Mouse (Mus musculus): ENCODE data around the gene Blcap. TPM values are rescaled to one million over a fixed set of nuclear protein-coding genes. Genes with fewer than 3 reads are reported as not detected.
A peak's percentile ranks its signal among the peaks of the same experiment; 100 is the strongest.

Gene Blcap
- polyA plus RNA-seq, 1 experiment, result 30.8 TPM

- Histone ChIP-seq H3K27me3 (ENCODE audit: control insufficient read depth, insufficient read depth, low read length) (no peaks in the 10 kb centered on the region), H3K4me3 (ENCODE audit: low read depth, low read length) (no peak overlapping the region), H3K4me1 (ENCODE audit: control insufficient read depth, insufficient read depth, insufficient read length, low read length) (no peaks in the 10 kb centered on the region), H3K36me3 (ENCODE audit: control insufficient read depth, insufficient read depth, low read length) (no peaks in the 10 kb centered on the region), H3K27ac (ENCODE audit: insufficient read depth, low read depth, low read length) (no peak overlapping the region)
- 69% methylated on average over 7 of the region's 7 CpGs for WGBS
- TF ChIP-seq POLR2A (IDR thresholded peaks at IDR 0.05; ENCODE audit: low read depth, low read length) (no peak), CTCF (IDR thresholded peaks at IDR 0.05; ENCODE audit: extremely low read depth, insufficient read length, insufficient replicate concordance, low read depth, low read length) (no peak)
These were observed 52.6 kb downstream of the Blcap start for GRCm38 (mm10) chr2:157518451-157518850.

GRCm38 (mm10) chr2:157517526-157517925 lies 53.5 kb downstream of the Blcap start:
- WGBS, result 54% methylated on average over 6 of the region's 6 CpGs
- Histone ChIP-seq H3K4me3 (ENCODE audit: low read depth, low read length) (no peak overlapping the region), H3K36me3 (ENCODE audit: control insufficient read depth, insufficient read depth, low read length) (no peaks in the 10 kb centered on the region), H3K27ac (ENCODE audit: insufficient read depth, low read depth, low read length) (no peak overlapping the region), H3K4me1 (ENCODE audit: control insufficient read depth, insufficient read depth, insufficient read length, low read length) (no peaks in the 10 kb centered on the region), H3K27me3 (ENCODE audit: control insufficient read depth, insufficient read depth, low read length) (no peaks in the 10 kb centered on the region)
- no peak for TF ChIP-seq POLR2A (IDR thresholded peaks at IDR 0.05; ENCODE audit: low read depth, low read length)
- TF ChIP-seq CTCF (IDR thresholded peaks at IDR 0.05; ENCODE audit: extremely low read depth, insufficient read length, insufficient replicate concordance, low read depth, low read length), result no peak

- peaks cover 8% of the 10 kb centered on the region for H3K4me1 ChIP-seq (ENCODE audit: control insufficient read depth, insufficient read depth, insufficient read length, low read length)
- 40% methylated on average over 4 of the region's 4 CpGs for WGBS
- H3K27ac ChIP-seq (ENCODE audit: insufficient read depth, low read depth, low read length), result no peak overlapping the region
- no peaks in the 10 kb centered on the region for H3K36me3 ChIP-seq (ENCODE audit: control insufficient read depth, insufficient read depth, low read length)
- no peak overlapping the region for H3K4me3 ChIP-seq (ENCODE audit: low read depth, low read length)
- no peaks in the 10 kb centered on the region for H3K27me3 ChIP-seq (ENCODE audit: control insufficient read depth, insufficient read depth, low read length)
- no peak for TF ChIP-seq CTCF (IDR thresholded peaks at IDR 0.05; ENCODE audit: extremely low read depth, insufficient read length, insufficient replicate concordance, low read depth, low read length)
- TF ChIP-seq POLR2A (IDR thresholded peaks at IDR 0.05; ENCODE audit: low read depth, low read length), result no peak
These were observed 56.7 kb downstream of the Blcap start for GRCm38 (mm10) chr2:157514353-157514752.

GRCm38 (mm10) chr2:157513737-157514208 lies 57.3 kb downstream of the Blcap start:
- 61% methylated on average over 9 of the region's 9 CpGs for WGBS
- Histone ChIP-seq H3K4me3 (ENCODE audit: low read depth, low read length) (no peak overlapping the region), H3K4me1 (ENCODE audit: control insufficient read depth, insufficient read depth, insufficient read length, low read length) (peaks cover 10% of the 10 kb centered on the region), H3K36me3 (ENCODE audit: control insufficient read depth, insufficient read depth, low read length) (no peaks in the 10 kb centered on the region), H3K27me3 (ENCODE audit: control insufficient read depth, insufficient read depth, low read length) (no peaks in the 10 kb centered on the region), H3K27ac (ENCODE audit: insufficient read depth, low read depth, low read length) (no peak overlapping the region)
- TF ChIP-seq POLR2A (IDR thresholded peaks at IDR 0.05; ENCODE audit: low read depth, low read length) (no peak), CTCF (IDR thresholded peaks at IDR 0.05; ENCODE audit: extremely low read depth, insufficient read length, insufficient replicate concordance, low read depth, low read length) (no peak)

GRCm38 (mm10) chr2:157512859-157513258 lies 58.2 kb downstream of the Blcap start:
- H3K27ac ChIP-seq (ENCODE audit: insufficient read depth, low read depth, low read length), result no peak overlapping the region
- no peak overlapping the region for H3K4me3 ChIP-seq (ENCODE audit: low read depth, low read length)
- 89% methylated on average over 9 of the region's 9 CpGs for WGBS
- H3K4me1 ChIP-seq (ENCODE audit: control insufficient read depth, insufficient read depth, insufficient read length, low read length), result peaks cover 15% of the 10 kb centered on the region
- H3K36me3 ChIP-seq (ENCODE audit: control insufficient read depth, insufficient read depth, low read length), result no peaks in the 10 kb centered on the region
- no peaks in the 10 kb centered on the region for H3K27me3 ChIP-seq (ENCODE audit: control insufficient read depth, insufficient read depth, low read length)
- TF ChIP-seq CTCF (IDR thresholded peaks at IDR 0.05; ENCODE audit: extremely low read depth, insufficient read length, insufficient replicate concordance, low read depth, low read length) (no peak), POLR2A (IDR thresholded peaks at IDR 0.05; ENCODE audit: low read depth, low read length) (no peak)

GRCm38 (mm10) chr2:157510031-157510430 lies 61.0 kb downstream of the Blcap start:
- H3K27ac ChIP-seq (ENCODE audit: insufficient read depth, low read depth, low read length), result peak overlapping the region; percentile 97; the same call in 1 of the 2 replicates
- H3K36me3 ChIP-seq (ENCODE audit: control insufficient read depth, insufficient read depth, low read length), result no peaks in the 10 kb centered on the region
- WGBS, result 36% methylated on average over 4 of the region's 4 CpGs
- no peak overlapping the region for H3K4me3 ChIP-seq (ENCODE audit: low read depth, low read length)
- peaks cover 15% of the 10 kb centered on the region for H3K4me1 ChIP-seq (ENCODE audit: control insufficient read depth, insufficient read depth, insufficient read length, low read length)
- no peak for TF ChIP-seq POLR2A (IDR thresholded peaks at IDR 0.05; ENCODE audit: low read depth, low read length)
- H3K27me3 ChIP-seq (ENCODE audit: control insufficient read depth, insufficient read depth, low read length), result no peaks in the 10 kb centered on the region

- 31% methylated on average over 5 of the region's 5 CpGs for WGBS
- H3K36me3 ChIP-seq (ENCODE audit: control insufficient read depth, insufficient read depth, low read length), result no peaks in the 10 kb centered on the region
- no peak overlapping the region for H3K4me3 ChIP-seq (ENCODE audit: low read depth, low read length)
- peaks cover 15% of the 10 kb centered on the region for H3K4me1 ChIP-seq (ENCODE audit: control insufficient read depth, insufficient read depth, insufficient read length, low read length)
- H3K27me3 ChIP-seq (ENCODE audit: control insufficient read depth, insufficient read depth, low read length), result no peaks in the 10 kb centered on the region
- TF ChIP-seq CTCF (IDR thresholded peaks at IDR 0.05; ENCODE audit: extremely low read depth, insufficient read length, insufficient replicate concordance, low read depth, low read length), result no peak
- no peak for TF ChIP-seq POLR2A (IDR thresholded peaks at IDR 0.05; ENCODE audit: low read depth, low read length)
- H3K27ac ChIP-seq (ENCODE audit: insufficient read depth, low read depth, low read length), result peak overlapping the region; percentile 97
These were observed 61.9 kb downstream of the Blcap start for GRCm38 (mm10) chr2:157509182-157509581.

GRCm38 (mm10) chr2:157506779-157507178 lies 64.3 kb downstream of the Blcap start:
- Histone ChIP-seq H3K4me1 (ENCODE audit: control insufficient read depth, insufficient read depth, insufficient read length, low read length) (peaks cover 20% of the 10 kb centered on the region), H3K27me3 (ENCODE audit: control insufficient read depth, insufficient read depth, low read length) (no peaks in the 10 kb centered on the region), H3K4me3 (ENCODE audit: low read depth, low read length) (no peak overlapping the region), H3K27ac (ENCODE audit: insufficient read depth, low read depth, low read length) (no peak overlapping the region), H3K36me3 (ENCODE audit: control insufficient read depth, insufficient read depth, low read length) (no peaks in the 10 kb centered on the region)
- WGBS, result 35% methylated on average over 14 of the region's 14 CpGs
- TF ChIP-seq CTCF (IDR thresholded peaks at IDR 0.05; ENCODE audit: extremely low read depth, insufficient read length, insufficient replicate concordance, low read depth, low read length) (no peak), POLR2A (IDR thresholded peaks at IDR 0.05; ENCODE audit: low read depth, low read length) (no peak)

Other genes starting within 250 kb of the Blcap start
- 0.33 TPM in 1 of 2 replicates, not detected in the other for gene Ghrh, start 223.8 kb downstream of the Blcap start, polyA plus RNA-seq (2012; rRNA removed)
- gene Manbal, start 203.7 kb downstream of the Blcap start, polyA plus RNA-seq (2012; rRNA removed), result 20.1 and 47.5 TPM in 2 replicates
- 65.9 and 161 TPM in 2 replicates for gene Src, start 152.8 kb downstream of the Blcap start, polyA plus RNA-seq (2012; rRNA removed)
- gene Nnat, start 11.2 kb downstream of the Blcap start, polyA plus RNA-seq (2012; rRNA removed), result 5.2 and 9.5 TPM in 2 replicates
- 6.5 and 17.2 TPM in 2 replicates for gene Ctnnbl1, start 166.1 kb upstream of the Blcap start, polyA plus RNA-seq (2012; rRNA removed)

All from small intestine, adult 2 months (tissue).